ENCODE assay signal across 9 mouse cellular contexts in the genomic region with DNA sequence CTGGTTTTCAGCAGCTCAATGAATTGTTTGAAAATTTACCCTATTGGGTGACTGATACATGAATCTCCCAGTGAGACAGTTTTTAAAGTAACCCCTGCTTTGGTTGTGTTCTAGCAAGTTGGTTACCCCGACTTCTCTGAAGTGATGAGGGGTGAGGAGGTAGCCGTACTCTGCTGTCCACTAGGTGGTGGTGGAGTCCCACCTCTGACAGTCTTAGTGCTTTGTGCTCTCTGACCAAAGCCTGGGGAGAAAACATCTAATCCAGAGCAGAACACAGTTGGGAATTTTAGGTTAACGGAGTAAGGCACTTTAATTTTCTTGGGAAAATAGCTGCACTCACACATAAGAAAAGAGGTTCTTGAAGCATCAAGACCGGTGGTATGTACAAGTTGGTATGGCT.
DNase-seq lines count a peak whose midpoint lies in the region; ATAC-seq lines count a peak whose summit lies in the region.
"Had no signal": no experiment of that assay in that cellular context is flagged by ENCODE, and none has a peak within 500 bp of the region (broad histone marks: within the 10 kb centered on the region; RNA-seq: fewer than 3 reads in every experiment).

No protein-coding gene starts in this region.

- peak; percentile 6 for DNase-seq in adrenal gland, adult 2 months
- DNase-seq in adrenal gland, postnatal 4 days (ENCODE audit: low spot score in 2 of 2): no peak
- peak; percentile 78 for DNase-seq in NIH3T3 (ENCODE audit: low read depth)
- DNase-seq in embryo, embryonic 10 days (ENCODE audit: low spot score): peak; percentile 80
- peak; percentile 54 to 58 for DNase-seq in layer of hippocampus, postnatal 36 days
- DNase-seq in midbrain, embryonic 11.5 days (ENCODE audit: low spot score, missing footprints): peak; percentile 91
- peak; percentile 71 for DNase-seq in splenic B cell, adult 2 months (ENCODE audit: low read depth, low spot score)
- DNase-seq: liver, embryonic 13.5 days had no signal

- no peaks in the 10 kb centered on the region for H3K36me3 ChIP-seq in midbrain, embryonic 11.5 days (ENCODE audit: control insufficient read depth, insufficient read depth, low read length)
- no peaks in the 10 kb centered on the region for H3K36me3 ChIP-seq in splenic B cell, adult 2 months (ENCODE audit: control insufficient read depth, insufficient read depth, low read length, poor library complexity, severe bottlenecking)
- H3K36me3 ChIP-seq: liver, embryonic 13.5 days had no signal

- H3K9me3 ChIP-seq in midbrain, embryonic 11.5 days (ENCODE audit: control insufficient read depth, low read length): no peaks in the 10 kb centered on the region
- H3K9me3 ChIP-seq: liver, embryonic 13.5 days had no signal

- 34% methylated on average over 4 of the region's 4 CpGs for WGBS in midbrain, embryonic 11.5 days

- no peak overlapping the region for H3K4me2 ChIP-seq in midbrain, embryonic 11.5 days
- H3K4me2 ChIP-seq: liver, embryonic 13.5 days had no signal

- H3K4me1 ChIP-seq in midbrain, embryonic 11.5 days (ENCODE audit: control insufficient read depth, insufficient read depth, low read length): no peaks in the 10 kb centered on the region
- H3K4me1 ChIP-seq: liver, embryonic 13.5 days had no signal

- H3K9ac ChIP-seq in midbrain, embryonic 11.5 days (ENCODE audit: low read length): no peak overlapping the region
- H3K9ac ChIP-seq: liver, embryonic 13.5 days had no signal

- ATAC-seq in hematopoietic stem cell, adult 5-6 weeks (replicated peaks in 1 of 2; ENCODE audit: insufficient read depth in 1 of 2, low FRiP score in 2 of 2, low TSS enrichment in 1 of 2, low read depth in 1 of 2, poor library complexity in 2 of 2, severe bottlenecking in 2 of 2): peak; percentile 69 to 82; a peak in 3 of 4 replicates
- ATAC-seq in midbrain, embryonic 11.5 days (ENCODE audit: low FRiP score): peak; percentile 82

- no peak overlapping the region for H3K4me3 ChIP-seq in midbrain, embryonic 11.5 days (ENCODE audit: low read depth, low read length)
- H3K4me3 ChIP-seq: liver, embryonic 13.5 days had no signal

- no peak overlapping the region for H3K27ac ChIP-seq in midbrain, embryonic 11.5 days (ENCODE audit: low read depth, low read length)
- H3K27ac ChIP-seq: liver, embryonic 13.5 days had no signal

- H3K27me3 ChIP-seq in midbrain, embryonic 11.5 days (ENCODE audit: control insufficient read depth, insufficient read depth, low read length): no peaks in the 10 kb centered on the region
- H3K27me3 ChIP-seq in splenic B cell, adult 2 months (ENCODE audit: control insufficient read depth, insufficient read depth, low read length, poor library complexity, severe bottlenecking): no peaks in the 10 kb centered on the region
- H3K27me3 ChIP-seq: liver, embryonic 13.5 days had no signal

Comparison
In these comparisons a context has a peak if more than half of its experiments do, and no peak if none do; other contexts are left out.
1. DNase-seq: peak in adrenal gland, adult 2 months (single experiment), NIH3T3 (single experiment), embryo, embryonic 10 days (single experiment), layer of hippocampus, postnatal 36 days (2 of 2), midbrain, embryonic 11.5 days (single experiment) and splenic B cell, adult 2 months (single experiment); none in adrenal gland, postnatal 4 days (0 of 2).